ENCODE assay signal across 17 mouse cellular contexts in the genomic region with DNA sequence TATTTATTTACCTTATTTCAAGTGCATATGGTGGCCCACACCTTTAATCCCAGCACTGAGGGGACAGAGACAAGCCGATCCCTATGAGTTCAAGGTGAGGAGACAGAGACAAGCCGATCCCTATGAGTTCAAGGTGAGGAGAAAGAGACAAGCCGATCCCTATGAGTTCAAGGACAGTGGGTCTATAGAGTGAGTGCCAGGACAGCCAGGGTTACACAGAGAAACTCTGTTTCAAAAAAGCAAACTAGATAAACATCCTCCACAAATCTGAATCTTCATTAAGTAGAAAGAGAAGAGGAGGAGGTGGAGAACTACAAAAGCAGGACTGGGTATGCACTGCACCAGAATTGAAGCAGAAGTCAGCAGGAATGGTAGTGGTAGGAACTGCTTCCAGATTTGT. TPM values are rescaled to one million over a fixed set of nuclear protein-coding genes. Genes with fewer than 3 reads are reported as not detected.
DNase-seq lines count a peak whose midpoint lies in the region; ATAC-seq and TF ChIP-seq lines count a peak whose summit lies in the region.
"Had no signal": no experiment of that assay in that cellular context is flagged by ENCODE, and none has a peak within 500 bp of the region (broad histone marks: within the 10 kb centered on the region; RNA-seq: fewer than 3 reads in every experiment).

No protein-coding gene starts in this region.

- ATAC-seq in heart, embryonic 16.5 days (replicated peaks; ENCODE audit: extremely low read depth, insufficient read depth, low FRiP score) = no peak
- no peak for ATAC-seq in heart, embryonic 11.5 days (replicated peaks; ENCODE audit: insufficient number of reproducible peaks, low FRiP score, low TSS enrichment)
- ATAC-seq in liver, postnatal 0 days = peak; percentile 59
- ATAC-seq in liver, embryonic 12.5 days = no peak
- ATAC-seq: activated CD4-positive, CD25-positive, alpha-beta regulatory T cell, adult 4 months; forebrain, embryonic 13.5 days; forebrain, embryonic 16.5 days; hindbrain, embryonic 16.5 days; intestine, embryonic 15.5 days had no signal

- WGBS in heart, embryonic 16.5 days = 77% methylated on average over 3 of the region's 3 CpGs
- WGBS in heart, embryonic 11.5 days (ENCODE audit: insufficient replicate concordance) = 84% methylated on average over 3 of the region's 3 CpGs
- 63% methylated on average over 3 of the region's 3 CpGs for WGBS in liver, postnatal 0 days (ENCODE audit: insufficient replicate concordance)
- 73% methylated on average over 3 of the region's 3 CpGs for WGBS in liver, embryonic 12.5 days (ENCODE audit: insufficient replicate concordance)

- no peak for DNase-seq in gastrocnemius, adult 2 months
- no peak for DNase-seq in gastrocnemius, postnatal 10 days
- DNase-seq in liver, postnatal 0 days = no peak
- DNase-seq: adrenal gland, adult 8-10 months; cerebellum, adult 18-20 months; cerebellum, adult 9-10 months had no signal

- TF ChIP-seq EP300 in liver, postnatal 0 days (IDR thresholded peaks at IDR 0.05; ENCODE audit: low read depth) = no peak

- H3K36me3 ChIP-seq in heart, embryonic 16.5 days (ENCODE audit: control insufficient read depth, insufficient read depth) = no peaks in the 10 kb centered on the region
- H3K36me3 ChIP-seq in heart, embryonic 11.5 days (ENCODE audit: control insufficient read depth, insufficient read depth, low read length) = no peaks in the 10 kb centered on the region
- no peaks in the 10 kb centered on the region for H3K36me3 ChIP-seq in liver, postnatal 0 days (replicated peaks; ENCODE audit: insufficient read depth, low read length)
- no peaks in the 10 kb centered on the region for H3K36me3 ChIP-seq in liver, embryonic 12.5 days
- H3K36me3 ChIP-seq: forebrain, embryonic 10.5 days; hindbrain, embryonic 12.5 days; intestine, embryonic 15.5 days had no signal

- H3K4me1 ChIP-seq in heart, embryonic 16.5 days (ENCODE audit: control insufficient read depth, insufficient read depth, low read length) = peaks cover 7% of the 10 kb centered on the region
- no peaks in the 10 kb centered on the region for H3K4me1 ChIP-seq in heart, embryonic 11.5 days (ENCODE audit: control insufficient read depth, insufficient read depth, low read length)
- H3K4me1 ChIP-seq in liver, postnatal 0 days (ENCODE audit: insufficient read depth) = no peaks in the 10 kb centered on the region
- peaks cover 6% of the 10 kb centered on the region; the same call in 1 of the 2 replicates for H3K4me1 ChIP-seq in liver, embryonic 12.5 days
- H3K4me1 ChIP-seq: forebrain, embryonic 10.5 days; forebrain, embryonic 13.5 days; hindbrain, embryonic 12.5 days; intestine, embryonic 15.5 days had no signal

- no peaks in the 10 kb centered on the region for H3K27me3 ChIP-seq in heart, embryonic 16.5 days (ENCODE audit: control insufficient read depth, insufficient read depth, low read length)
- no peaks in the 10 kb centered on the region for H3K27me3 ChIP-seq in heart, embryonic 11.5 days (ENCODE audit: control insufficient read depth, insufficient read depth, low read length)
- no peaks in the 10 kb centered on the region for H3K27me3 ChIP-seq in liver, postnatal 0 days (ENCODE audit: insufficient read depth, low read length)
- no peaks in the 10 kb centered on the region for H3K27me3 ChIP-seq in liver, embryonic 12.5 days (replicated peaks)
- H3K27me3 ChIP-seq: forebrain, embryonic 13.5 days; hindbrain, embryonic 12.5 days; intestine, embryonic 15.5 days had no signal

- no peak overlapping the region for H3K9ac ChIP-seq in heart, embryonic 16.5 days (ENCODE audit: low read length)
- no peak overlapping the region for H3K9ac ChIP-seq in heart, embryonic 11.5 days (ENCODE audit: low read depth, low read length)
- no peak overlapping the region for H3K9ac ChIP-seq in liver, postnatal 0 days (replicated peaks)
- H3K9ac ChIP-seq in liver, embryonic 12.5 days = no peak overlapping the region
- H3K9ac ChIP-seq: forebrain, embryonic 13.5 days; hindbrain, embryonic 12.5 days; intestine, embryonic 15.5 days had no signal

- no peak overlapping the region for H3K4me3 ChIP-seq in gastrocnemius, adult 2 months
- no peak overlapping the region for H3K4me3 ChIP-seq in heart, embryonic 16.5 days (ENCODE audit: low read length)
- H3K4me3 ChIP-seq in heart, embryonic 11.5 days (ENCODE audit: low read depth, low read length) = no peak overlapping the region
- H3K4me3 ChIP-seq in liver, postnatal 0 days (ENCODE audit: low read depth, low read length) = no peak overlapping the region
- no peak overlapping the region for H3K4me3 ChIP-seq in liver, embryonic 12.5 days
- H3K4me3 ChIP-seq: forebrain, embryonic 10.5 days; forebrain, embryonic 13.5 days; hindbrain, embryonic 12.5 days; intestine, embryonic 15.5 days had no signal

- intact Hi-C loops in gastrocnemius, adult 2 months (cut with DNase I) = no loop called here

- peak overlapping the region; percentile 48; the same call in 1 of the 2 replicates for H3K27ac ChIP-seq in gastrocnemius, adult 2 months
- peak overlapping the region; percentile 43 for H3K27ac ChIP-seq in heart, embryonic 16.5 days (ENCODE audit: low read length)
- no peak overlapping the region for H3K27ac ChIP-seq in heart, embryonic 11.5 days (ENCODE audit: low read depth, low read length)
- peak overlapping the region; percentile 76 for H3K27ac ChIP-seq in liver, postnatal 0 days (ENCODE audit: low read depth)
- no peak overlapping the region for H3K27ac ChIP-seq in liver, embryonic 12.5 days
- H3K27ac ChIP-seq: forebrain, embryonic 10.5 days; forebrain, embryonic 13.5 days; hindbrain, embryonic 12.5 days; intestine, embryonic 15.5 days had no signal

- no peak overlapping the region for H3K4me2 ChIP-seq in heart, embryonic 16.5 days (ENCODE audit: low read depth, low read length)
- no peak overlapping the region for H3K4me2 ChIP-seq in heart, embryonic 11.5 days
- no peak overlapping the region for H3K4me2 ChIP-seq in liver, postnatal 0 days (ENCODE audit: low read depth, low read length)
- H3K4me2 ChIP-seq in liver, embryonic 12.5 days = no peak overlapping the region
- H3K4me2 ChIP-seq: forebrain, embryonic 13.5 days; hindbrain, embryonic 12.5 days; intestine, embryonic 15.5 days had no signal

- H3K9me3 ChIP-seq in heart, embryonic 16.5 days (replicated peaks; ENCODE audit: control insufficient read depth, low read length) = 0 out of 2 replicates have a peak, but pooled peaks cover 2% of the 10 kb centered on the region
- no peaks in the 10 kb centered on the region for H3K9me3 ChIP-seq in heart, embryonic 11.5 days (replicated peaks; ENCODE audit: control insufficient read depth, low read length)
- H3K9me3 ChIP-seq in liver, postnatal 0 days (ENCODE audit: low read length) = no peaks in the 10 kb centered on the region
- H3K9me3 ChIP-seq in liver, embryonic 12.5 days (replicated peaks) = no peaks in the 10 kb centered on the region
- H3K9me3 ChIP-seq: forebrain, embryonic 10.5 days; forebrain, embryonic 13.5 days; hindbrain, embryonic 12.5 days; intestine, embryonic 15.5 days had no signal

- TF ChIP-seq CTCF in gastrocnemius, adult 2 months (IDR thresholded peaks at IDR 0.05) = no peak
- no peak for TF ChIP-seq CTCF in liver, postnatal 0 days (IDR thresholded peaks at IDR 0.05; ENCODE audit: low read depth)

RNA-seq across cellular contexts. Expression of a gene that starts 7.3 kb away (rescaled TPM):
- total RNA-seq in gastrocnemius, adult 2 months (2021) = not detected
- total RNA-seq in gastrocnemius, postnatal 10 days (2021) = 1 to 10 TPM in 1 of 2 experiments, not detected in 1; 1.0 TPM
- 0.27 TPM in 1 of 2 replicates, not detected in the other for polyA plus RNA-seq in heart, embryonic 16.5 days (2015; fragmentation: Nextera tagmentation; extraction: Ambion mirVana)
- 0.21 and 0.56 TPM in 2 replicates for polyA plus RNA-seq in heart, embryonic 11.5 days (2014; fragmentation: Nextera tagmentation; extraction: Ambion mirVana)
- polyA plus RNA-seq in liver, postnatal 0 days (2015; fragmentation: Nextera tagmentation; extraction: Ambion mirVana) = 0.12 TPM in 1 of 2 replicates, not detected in the other
- 0.08 TPM in 1 of 2 replicates, not detected in the other for polyA plus RNA-seq in liver, embryonic 12.5 days (2016; fragmentation: Nextera tagmentation; extraction: Ambion mirVana)
- total RNA-seq: gastrocnemius, adult 18-20 months had no signal
- polyA plus RNA-seq: activated CD4-positive, CD25-positive, alpha-beta regulatory T cell, adult 4 months; forebrain, embryonic 10.5 days had no signal

RNA-seq across cellular contexts. Expression of a gene that starts 8.5 kb away (rescaled TPM):
- total RNA-seq in gastrocnemius, adult 2 months (2021) = 1,000 to 10,000 TPM in 1 of 2 experiments, 100 to 1,000 TPM in 1; 931 to 1,252 TPM
- total RNA-seq in gastrocnemius, postnatal 10 days (2021) = 100 to 1,000 TPM; 680 to 749 TPM
- polyA plus RNA-seq in heart, embryonic 16.5 days (2015; fragmentation: Nextera tagmentation; extraction: Ambion mirVana) = 644 and 753 TPM in 2 replicates
- polyA plus RNA-seq in heart, embryonic 11.5 days (2014; fragmentation: Nextera tagmentation; extraction: Ambion mirVana) = 621 and 642 TPM in 2 replicates
- polyA plus RNA-seq in liver, postnatal 0 days (2015; fragmentation: Nextera tagmentation; extraction: Ambion mirVana) = 385 and 415 TPM in 2 replicates
- 295 and 296 TPM in 2 replicates for polyA plus RNA-seq in liver, embryonic 12.5 days (2016; fragmentation: Nextera tagmentation; extraction: Ambion mirVana)

RNA-seq across cellular contexts. Expression of a gene that starts 21.1 kb away (rescaled TPM):
- total RNA-seq in gastrocnemius, adult 2 months (2021) = 10 to 100 TPM; 14.0 to 16.2 TPM
- total RNA-seq in gastrocnemius, postnatal 10 days (2021) = 10 to 100 TPM; 13.1 to 18.2 TPM
- polyA plus RNA-seq in heart, embryonic 16.5 days (2015; fragmentation: Nextera tagmentation; extraction: Ambion mirVana) = 15.6 and 17.0 TPM in 2 replicates
- 17.8 and 20.0 TPM in 2 replicates for polyA plus RNA-seq in heart, embryonic 11.5 days (2014; fragmentation: Nextera tagmentation; extraction: Ambion mirVana)
- 8.8 and 9.8 TPM in 2 replicates for polyA plus RNA-seq in liver, postnatal 0 days (2015; fragmentation: Nextera tagmentation; extraction: Ambion mirVana)
- 16.0 and 17.6 TPM in 2 replicates for polyA plus RNA-seq in liver, embryonic 12.5 days (2016; fragmentation: Nextera tagmentation; extraction: Ambion mirVana)

RNA-seq across cellular contexts. Expression of a gene that starts 21.1 kb away (rescaled TPM):
- 10 to 100 TPM; 20.8 to 22.1 TPM for total RNA-seq in gastrocnemius, adult 2 months (2021)
- total RNA-seq in gastrocnemius, postnatal 10 days (2021) = 10 to 100 TPM; 30.8 to 31.6 TPM
- polyA plus RNA-seq in heart, embryonic 16.5 days (2015; fragmentation: Nextera tagmentation; extraction: Ambion mirVana) = 60.8 and 62.2 TPM in 2 replicates
- polyA plus RNA-seq in heart, embryonic 11.5 days (2014; fragmentation: Nextera tagmentation; extraction: Ambion mirVana) = 67.6 and 78.3 TPM in 2 replicates
- polyA plus RNA-seq in liver, postnatal 0 days (2015; fragmentation: Nextera tagmentation; extraction: Ambion mirVana) = 20.8 and 24.9 TPM in 2 replicates
- 93.1 and 97.6 TPM in 2 replicates for polyA plus RNA-seq in liver, embryonic 12.5 days (2016; fragmentation: Nextera tagmentation; extraction: Ambion mirVana)

RNA-seq across cellular contexts. Expression of a gene that starts 36.4 kb away (rescaled TPM):
- 10 to 100 TPM; 16.0 to 20.2 TPM for total RNA-seq in gastrocnemius, adult 2 months (2021)
- total RNA-seq in gastrocnemius, postnatal 10 days (2021) = 10 to 100 TPM; 27.6 to 30.4 TPM
- 29.9 and 32.9 TPM in 2 replicates for polyA plus RNA-seq in heart, embryonic 16.5 days (2015; fragmentation: Nextera tagmentation; extraction: Ambion mirVana)
- polyA plus RNA-seq in heart, embryonic 11.5 days (2014; fragmentation: Nextera tagmentation; extraction: Ambion mirVana) = 42.2 and 43.5 TPM in 2 replicates
- 12.9 and 13.7 TPM in 2 replicates for polyA plus RNA-seq in liver, postnatal 0 days (2015; fragmentation: Nextera tagmentation; extraction: Ambion mirVana)
- 32.6 and 34.4 TPM in 2 replicates for polyA plus RNA-seq in liver, embryonic 12.5 days (2016; fragmentation: Nextera tagmentation; extraction: Ambion mirVana)

Comparison
In these comparisons a context has a peak if more than half of its experiments do, and no peak if none do; other contexts are left out.
1. H3K27ac ChIP-seq: peak in gastrocnemius, adult 2 months (single experiment), heart, embryonic 16.5 days (single experiment) and liver, postnatal 0 days (single experiment); none in heart, embryonic 11.5 days (single experiment) and liver, embryonic 12.5 days (single experiment).